Mouse (Mus musculus): ENCODE measurements at regions not wholly inside any gene's neighbourhood (a gene's known extent, or its start where the extent isn't known, plus 50 kb on each side); places are given as distances from the start of the nearest gene placed in this dataset.
A peak's percentile ranks its signal among the peaks of the same experiment; 100 is the strongest.

DNA sequence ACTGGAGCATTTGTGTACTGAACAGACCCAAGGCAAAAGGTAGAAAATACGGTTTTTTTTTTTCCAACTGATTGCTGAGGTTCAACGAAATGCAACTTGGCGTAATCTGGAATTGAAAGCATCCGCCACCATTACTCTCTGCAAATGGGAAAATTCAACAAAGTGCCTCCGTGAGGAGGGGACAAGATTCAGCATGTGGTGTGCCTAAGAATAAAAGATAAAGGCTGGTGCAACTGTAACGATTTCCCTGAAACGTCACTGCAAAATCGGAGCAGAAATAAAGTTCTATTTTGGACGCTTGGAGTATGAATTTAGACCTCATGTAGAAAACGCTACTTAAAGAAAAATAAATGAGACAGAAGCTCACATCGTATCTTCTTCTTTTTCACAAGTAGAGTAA is 893.8 kb downstream of the Poteg start:
- Histone ChIP-seq H3K4me2 (ENCODE audit: low read length) (no peak overlapping the region), H3K27me3 (replicated peaks; ENCODE audit: control insufficient read depth, insufficient read depth, low read length) (no peaks in the 10 kb centered on the region), H3K4me3 (ENCODE audit: low read depth, low read length) (no peak overlapping the region), H3K4me1 (ENCODE audit: control insufficient read depth, insufficient read depth, low read length) (no peaks in the 10 kb centered on the region), H3K9ac (ENCODE audit: low read length) (no peak overlapping the region), H3K27ac (ENCODE audit: low read depth, low read length) (no peak overlapping the region), H3K36me3 (ENCODE audit: control insufficient read depth, insufficient read depth, low read length) (no peaks in the 10 kb centered on the region), H3K9me3 (replicated peaks; ENCODE audit: control insufficient read depth, low read length) (no peaks in the 10 kb centered on the region)
- DNase-seq (ENCODE audit: low spot score) (no peak), ATAC-seq (no peak)
- 89% methylated on average over 11 of the region's 11 CpGs for WGBS

DNA sequence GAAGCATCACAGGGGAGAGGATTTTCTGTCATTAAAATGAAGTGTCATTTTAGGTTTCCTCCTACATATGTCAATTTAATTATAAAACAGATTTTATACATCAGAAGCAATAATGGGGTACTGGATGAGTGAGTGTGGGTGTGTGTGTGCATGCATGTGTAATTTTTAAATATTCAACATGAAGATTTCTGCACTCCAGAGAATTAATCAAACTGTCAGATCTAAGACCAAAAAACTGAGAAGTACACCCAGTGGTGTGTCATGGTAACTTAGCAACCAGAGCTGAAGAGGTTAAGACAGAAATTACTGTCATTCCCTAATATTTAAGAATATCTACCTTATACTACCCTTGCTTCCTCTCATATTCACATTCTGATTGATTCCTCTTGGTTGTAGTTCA is 919.0 kb downstream of the Poteg start:
- H3K4me3 ChIP-seq (ENCODE audit: low read depth, low read length) = no peak overlapping the region
- DNase-seq (ENCODE audit: low spot score) = peak; percentile 13
- no peak for ATAC-seq

DNA sequence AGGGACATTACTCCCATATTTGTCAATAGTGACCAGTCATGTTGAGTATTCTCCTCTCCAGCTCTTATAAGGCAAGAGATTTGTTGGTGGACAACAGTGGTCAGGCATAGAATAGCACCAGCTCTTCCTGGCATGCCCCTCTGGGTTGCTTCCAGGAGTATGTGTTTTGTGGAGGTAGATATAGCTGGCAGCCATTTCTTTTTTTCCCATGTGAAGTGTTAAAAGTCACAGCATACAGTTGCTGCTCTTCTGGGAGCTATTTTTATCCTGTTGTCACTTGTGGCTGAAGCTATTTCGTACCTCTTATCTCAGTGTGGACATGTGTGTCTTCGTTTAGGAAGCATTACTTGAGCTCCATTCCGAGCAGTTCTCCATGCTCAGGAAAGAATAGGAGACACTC is 919.9 kb downstream of the Poteg start:
- H3K9ac ChIP-seq (ENCODE audit: low read length) = no peak overlapping the region
- H3K4me2 ChIP-seq (ENCODE audit: low read length) = no peak overlapping the region
- H3K27ac ChIP-seq (ENCODE audit: low read depth, low read length) = no peak overlapping the region
- no peak overlapping the region for H3K4me3 ChIP-seq (ENCODE audit: low read depth, low read length)
- 86% methylated on average over 3 of the region's 3 CpGs for WGBS
- no peaks in the 10 kb centered on the region for H3K4me1 ChIP-seq (ENCODE audit: control insufficient read depth, insufficient read depth, low read length)
- DNase-seq (ENCODE audit: low spot score) (no peak), ATAC-seq (no peak)
- no peaks in the 10 kb centered on the region for H3K9me3 ChIP-seq (replicated peaks; ENCODE audit: control insufficient read depth, low read length)
- no peaks in the 10 kb centered on the region for H3K27me3 ChIP-seq (replicated peaks; ENCODE audit: control insufficient read depth, insufficient read depth, low read length)
- no peaks in the 10 kb centered on the region for H3K36me3 ChIP-seq (ENCODE audit: control insufficient read depth, insufficient read depth, low read length)

More for the DNA sequence above, 919.0 kb downstream of the Poteg start:
- H3K4me1 ChIP-seq (ENCODE audit: control insufficient read depth, insufficient read depth, low read length) = no peaks in the 10 kb centered on the region
- H3K9me3 ChIP-seq (replicated peaks; ENCODE audit: control insufficient read depth, low read length) = no peaks in the 10 kb centered on the region
- H3K9ac ChIP-seq (ENCODE audit: low read length) = no peak overlapping the region
- no peaks in the 10 kb centered on the region for H3K36me3 ChIP-seq (ENCODE audit: control insufficient read depth, insufficient read depth, low read length)
- no peak overlapping the region for H3K4me2 ChIP-seq (ENCODE audit: low read length)
- H3K27ac ChIP-seq (ENCODE audit: low read depth, low read length) = no peak overlapping the region
- H3K27me3 ChIP-seq (replicated peaks; ENCODE audit: control insufficient read depth, insufficient read depth, low read length) = no peaks in the 10 kb centered on the region

DNA sequence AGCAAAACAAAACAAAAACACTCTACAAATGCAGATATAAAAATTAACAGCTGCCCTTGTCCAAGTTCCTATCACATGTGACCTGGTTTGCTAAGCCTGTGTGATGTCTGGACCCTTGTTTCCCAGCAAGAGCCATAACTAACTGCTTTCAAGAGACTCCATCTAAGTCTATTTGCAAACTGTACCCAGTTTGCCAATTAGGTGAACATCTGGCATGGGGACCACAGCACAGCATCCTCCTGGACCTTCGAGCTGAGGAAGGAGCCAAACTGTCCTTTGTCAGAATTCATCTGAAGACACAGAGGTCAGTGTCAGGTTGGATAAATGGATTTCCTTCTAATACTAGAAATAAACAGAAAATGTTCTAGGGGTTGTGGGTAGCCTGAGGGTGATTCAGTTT is 924.3 kb downstream of the Poteg start:
- WGBS = 67% methylated on average over 1 of the region's 1 CpGs
- no peaks in the 10 kb centered on the region for H3K27me3 ChIP-seq (replicated peaks; ENCODE audit: control insufficient read depth, insufficient read depth, low read length)
- no peaks in the 10 kb centered on the region for H3K36me3 ChIP-seq (ENCODE audit: control insufficient read depth, insufficient read depth, low read length)
- no peak for DNase-seq (ENCODE audit: low spot score)
- no peak overlapping the region for H3K27ac ChIP-seq (ENCODE audit: low read depth, low read length)
- no peaks in the 10 kb centered on the region for H3K9me3 ChIP-seq (replicated peaks; ENCODE audit: control insufficient read depth, low read length)
- no peak overlapping the region for H3K9ac ChIP-seq (ENCODE audit: low read length)
- no peak for ATAC-seq
- H3K4me3 ChIP-seq (ENCODE audit: low read depth, low read length) = no peak overlapping the region
- no peak overlapping the region for H3K4me2 ChIP-seq (ENCODE audit: low read length)
- no peaks in the 10 kb centered on the region for H3K4me1 ChIP-seq (ENCODE audit: control insufficient read depth, insufficient read depth, low read length)

DNA sequence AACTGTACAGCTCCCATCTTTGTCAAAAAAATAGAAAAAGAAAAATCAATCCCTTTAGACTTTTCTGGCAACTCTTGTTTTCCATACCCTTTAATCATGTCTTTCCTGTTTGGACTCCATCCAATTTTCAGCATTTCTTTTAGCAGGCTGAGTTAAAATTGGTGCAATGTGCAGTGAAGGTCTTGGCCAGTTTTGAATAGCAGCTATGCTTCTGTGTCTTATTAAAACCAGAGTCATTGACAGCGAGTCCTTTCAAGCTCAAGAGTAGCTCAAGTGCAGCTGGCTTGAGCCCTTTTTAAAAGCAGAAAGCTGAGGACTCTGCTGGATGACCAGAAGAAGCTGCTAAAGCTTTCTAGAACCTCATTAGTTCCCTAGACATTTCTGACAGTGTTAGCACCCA is 952.7 kb downstream of the Poteg start:
- 0 out of 2 replicates have a peak, but pooled peaks cover 4% of the 10 kb centered on the region for H3K4me1 ChIP-seq (ENCODE audit: control insufficient read depth, insufficient read depth, low read length)
- no peak overlapping the region for H3K4me2 ChIP-seq (ENCODE audit: low read length)
- H3K9me3 ChIP-seq (replicated peaks; ENCODE audit: control insufficient read depth, low read length) = no peaks in the 10 kb centered on the region
- H3K4me3 ChIP-seq (ENCODE audit: low read depth, low read length) = no peak overlapping the region
- H3K27ac ChIP-seq (ENCODE audit: low read depth, low read length) = no peak overlapping the region
- WGBS = 38% methylated on average over 1 of the region's 1 CpGs
- DNase-seq (ENCODE audit: low spot score) (peak; percentile 29), ATAC-seq (no peak)
- H3K36me3 ChIP-seq (ENCODE audit: control insufficient read depth, insufficient read depth, low read length) = no peaks in the 10 kb centered on the region
- no peak overlapping the region for H3K9ac ChIP-seq (ENCODE audit: low read length)
- no peaks in the 10 kb centered on the region for H3K27me3 ChIP-seq (replicated peaks; ENCODE audit: control insufficient read depth, insufficient read depth, low read length)

GRCm38 (mm10) chr8:28427544-28428135 is 980.2 kb downstream of the Poteg start:
- peak; percentile 4 for DNase-seq (ENCODE audit: low spot score)
- H3K9me3 ChIP-seq (replicated peaks; ENCODE audit: control insufficient read depth, low read length) = no peaks in the 10 kb centered on the region
- no peak overlapping the region for H3K9ac ChIP-seq (ENCODE audit: low read length)
- no peaks in the 10 kb centered on the region for H3K4me1 ChIP-seq (ENCODE audit: control insufficient read depth, insufficient read depth, low read length)
- no peaks in the 10 kb centered on the region for H3K36me3 ChIP-seq (ENCODE audit: control insufficient read depth, insufficient read depth, low read length)
- no peaks in the 10 kb centered on the region for H3K27me3 ChIP-seq (replicated peaks; ENCODE audit: control insufficient read depth, insufficient read depth, low read length)
- no peak overlapping the region for H3K4me3 ChIP-seq (ENCODE audit: low read depth, low read length)
- no peak overlapping the region for H3K4me2 ChIP-seq (ENCODE audit: low read length)
- WGBS = 48% methylated on average over 7 of the region's 7 CpGs
- no peak overlapping the region for H3K27ac ChIP-seq (ENCODE audit: low read depth, low read length)
- ATAC-seq = no peak

GRCm38 (mm10) chr8:28473190-28473589 is 1025.7 kb downstream of the Poteg start:
- Histone ChIP-seq H3K9me3 (replicated peaks; ENCODE audit: control insufficient read depth, low read length) (no peaks in the 10 kb centered on the region), H3K9ac (ENCODE audit: low read length) (no peak overlapping the region), H3K27ac (ENCODE audit: low read depth, low read length) (no peak overlapping the region), H3K27me3 (replicated peaks; ENCODE audit: control insufficient read depth, insufficient read depth, low read length) (no peaks in the 10 kb centered on the region), H3K4me2 (ENCODE audit: low read length) (no peak overlapping the region), H3K36me3 (ENCODE audit: control insufficient read depth, insufficient read depth, low read length) (no peaks in the 10 kb centered on the region), H3K4me1 (ENCODE audit: control insufficient read depth, insufficient read depth, low read length) (no peaks in the 10 kb centered on the region), H3K4me3 (ENCODE audit: low read depth, low read length) (no peak overlapping the region)
- no peak for ATAC-seq
- WGBS = 94% methylated on average over 2 of the region's 2 CpGs
- no peak for DNase-seq (ENCODE audit: low spot score)

- no peak overlapping the region for H3K4me3 ChIP-seq (ENCODE audit: low read depth, low read length)
- no peak overlapping the region for H3K27ac ChIP-seq (ENCODE audit: low read depth, low read length)
- DNase-seq (ENCODE audit: low spot score) (peak; percentile 19), ATAC-seq (0 out of 2 replicates have a peak, but pooled peaks have one; percentile 34)
- no peaks in the 10 kb centered on the region for H3K36me3 ChIP-seq (ENCODE audit: control insufficient read depth, insufficient read depth, low read length)
- no peaks in the 10 kb centered on the region for H3K27me3 ChIP-seq (replicated peaks; ENCODE audit: control insufficient read depth, insufficient read depth, low read length)
- no peaks in the 10 kb centered on the region for H3K9me3 ChIP-seq (replicated peaks; ENCODE audit: control insufficient read depth, low read length)
- H3K9ac ChIP-seq (ENCODE audit: low read length) = no peak overlapping the region
- 28% methylated on average over 3 of the region's 3 CpGs for WGBS
- H3K4me1 ChIP-seq (ENCODE audit: control insufficient read depth, insufficient read depth, low read length) = no peaks in the 10 kb centered on the region
- no peak overlapping the region for H3K4me2 ChIP-seq (ENCODE audit: low read length)
Observed at GRCm38 (mm10) chr8:28487913-28488312, 1040.4 kb downstream of the Poteg start.

- peak; percentile 97 for ATAC-seq
- Histone ChIP-seq H3K4me1 (ENCODE audit: control insufficient read depth, insufficient read depth, low read length) (no peaks in the 10 kb centered on the region), H3K36me3 (ENCODE audit: control insufficient read depth, insufficient read depth, low read length) (no peaks in the 10 kb centered on the region), H3K4me3 (ENCODE audit: low read depth, low read length) (no peak overlapping the region), H3K27me3 (replicated peaks; ENCODE audit: control insufficient read depth, insufficient read depth, low read length) (no peaks in the 10 kb centered on the region), H3K27ac (ENCODE audit: low read depth, low read length) (peak overlapping the region; percentile 22; the same call in 1 of the 2 replicates), H3K9ac (ENCODE audit: low read length) (no peak overlapping the region), H3K4me2 (ENCODE audit: low read length) (no peak overlapping the region), H3K9me3 (replicated peaks; ENCODE audit: control insufficient read depth, low read length) (no peaks in the 10 kb centered on the region)
- 71% methylated on average over 5 of the region's 5 CpGs for WGBS
- peak; percentile 67 for DNase-seq (ENCODE audit: low spot score)
Observed at GRCm38 (mm10) chr8:28503488-28504319, 1056.2 kb downstream of the Poteg start.

Data from forebrain, embryonic 14.5 days (tissue).